Mouse (Mus musculus) cortical plate, adult 2 months (tissue): Measurements from ENCODE around the gene Sgcg. TPM values are rescaled to one million over a fixed set of nuclear protein-coding genes. Genes with fewer than 3 reads are reported as not detected.

ENCODE experiments used
- H3K27ac ChIP-seq: fragments of 200-500 bp; 2 replicates; pipeline ENCODE4 v1.5.1; 2012; ENCODE audit warnings: low read length, control low read depth, inconsistent platforms; ENCODE audit not compliant: insufficient read depth
- H3K4me1 ChIP-seq: fragments of 200-500 bp; 2 replicates; pipeline ENCODE4 v1.6.1; 2011; ENCODE audit warnings: low read length; ENCODE audit not compliant: control insufficient read depth, insufficient read depth
- H3K4me3 ChIP-seq: fragments of 200-500 bp; 2 replicates; pipeline ENCODE4 v1.5.1; 2011; ENCODE audit warnings: mild to moderate bottlenecking, low read length, control low read depth; ENCODE audit not compliant: insufficient read depth
- CTCF ChIP-seq: fragments of 200-500 bp; IDR thresholded peaks from 2 replicates; pipeline ENCODE4 v1.5.1; 2011; ENCODE audit warnings: mild to moderate bottlenecking, control low read depth, low read length; ENCODE audit not compliant: insufficient read depth; ENCODE audit errors: extremely low read depth
- POLR2A ChIP-seq: fragments of 200-500 bp; IDR thresholded peaks from 2 replicates; pipeline ENCODE4 v1.6.1; 2011; ENCODE audit warnings: mild to moderate bottlenecking, low read length, control low read depth; ENCODE audit not compliant: insufficient read depth; ENCODE audit errors: extremely low read depth
- polyA plus RNA-seq: library from polyadenylated mRNA; depleted of rRNA; stranded (reverse); fragments of >200 nt; gene quantifications from 2 replicates; pipeline ENCODE4 v1.2.3, GENCODE M21; 2012; rRNA removed

The Sgcg gene
- polyA plus RNA-seq, 1 experiment: 0.04 TPM

GRCm38 (mm10) chr14:61210111-61210510, 48.2 kb downstream of the Sgcg start:
- H3K27ac ChIP-seq: no peak overlapping the region
- no peak for TF ChIP-seq CTCF
- no peak for TF ChIP-seq POLR2A
- H3K4me3 ChIP-seq: no peak overlapping the region
- H3K4me1 ChIP-seq: no peaks in the 10 kb centered on the region

- H3K4me1 ChIP-seq: peaks cover 1% of the 10 kb centered on the region; the same call in 1 of the 2 replicates
- H3K4me3 ChIP-seq: no peak overlapping the region
- TF ChIP-seq CTCF (no peak), POLR2A (no peak)
- H3K27ac ChIP-seq: no peak overlapping the region
These were observed 63.9 kb downstream of the Sgcg start for GRCm38 (mm10) chr14:61194416-61194815.

- Histone ChIP-seq H3K4me3 (no peak overlapping the region), H3K27ac (no peak overlapping the region), H3K4me1 (peaks cover 1% of the 10 kb centered on the region; the same call in 1 of the 2 replicates)
- TF ChIP-seq CTCF (no peak), POLR2A (no peak)
These were observed 66.0 kb downstream of the Sgcg start for GRCm38 (mm10) chr14:61192326-61192725.

- no peak overlapping the region for H3K27ac ChIP-seq
- no peak overlapping the region for H3K4me3 ChIP-seq
- H3K4me1 ChIP-seq: peaks cover 1% of the 10 kb centered on the region; the same call in 1 of the 2 replicates
- no peak for TF ChIP-seq POLR2A
- TF ChIP-seq CTCF: no peak
These were observed 66.4 kb downstream of the Sgcg start for GRCm38 (mm10) chr14:61191904-61192303.

- Histone ChIP-seq H3K27ac (peak overlapping the region; percentile 39; the same call in 1 of the 2 replicates), H3K4me3 (peak overlapping the region; percentile 68), H3K4me1 (peaks cover 12% of the 10 kb centered on the region)
- no peak for TF ChIP-seq POLR2A
- TF ChIP-seq CTCF: no peak
These were observed 85.1 kb downstream of the Sgcg start for GRCm38 (mm10) chr14:61173229-61173628.

GRCm38 (mm10) chr14:61172548-61173158, 85.6 kb downstream of the Sgcg start:
- peak overlapping the region; percentile 39; the same call in 1 of the 2 replicates for H3K27ac ChIP-seq
- peak overlapping the region; percentile 68 for H3K4me3 ChIP-seq
- TF ChIP-seq CTCF: no peak
- TF ChIP-seq POLR2A: peak; percentile 85; the same call in 1 of the 2 replicates
- H3K4me1 ChIP-seq: peaks cover 12% of the 10 kb centered on the region

DNA sequence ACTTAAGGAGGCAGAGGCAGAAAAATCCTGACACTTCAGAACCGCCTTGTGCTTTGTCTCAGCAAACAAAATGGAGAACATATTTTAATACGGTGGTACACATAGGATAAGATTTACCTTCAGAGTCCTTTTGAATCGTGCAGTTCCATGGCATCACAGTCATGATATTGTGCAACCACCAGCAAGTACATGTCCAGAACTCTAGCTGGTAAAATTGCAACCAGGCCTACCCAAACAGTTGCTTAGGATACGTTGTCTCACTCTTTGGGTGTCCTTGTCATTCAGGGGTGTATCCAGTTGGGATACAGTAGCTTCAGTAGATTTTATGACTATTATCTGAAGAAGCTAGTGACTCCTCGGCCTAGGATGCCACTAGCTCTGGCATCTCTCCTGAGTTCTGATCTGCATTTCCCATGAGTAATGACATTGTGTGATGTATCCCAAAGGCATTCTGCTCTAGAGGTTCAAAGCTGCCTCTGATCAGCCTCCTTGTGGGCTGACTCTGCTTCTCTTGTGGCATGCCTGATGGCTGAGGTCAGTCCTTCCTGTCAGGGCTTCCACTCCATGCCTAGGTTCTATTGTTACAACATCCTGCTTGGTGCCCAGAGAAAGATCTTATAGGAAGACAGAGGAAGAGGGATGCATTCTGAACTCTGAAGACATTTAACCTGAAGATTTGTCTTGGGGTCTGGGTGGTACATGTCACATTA, 86.9 kb downstream of the Sgcg start:
- H3K4me3 ChIP-seq: no peak overlapping the region

More for the DNA sequence above, 86.9 kb downstream of the Sgcg start:
- TF ChIP-seq POLR2A (no peak), CTCF (no peak)
- H3K27ac ChIP-seq: no peak overlapping the region
- peaks cover 12% of the 10 kb centered on the region for H3K4me1 ChIP-seq

Other genes with a start within 250 kb of the Sgcg start
- 56.8 and 59.1 TPM in 2 replicates for gene Tnfrsf19, start 212.0 kb downstream of the Sgcg start, polyA plus RNA-seq
- 15.3 and 15.5 TPM in 2 replicates for gene Sacs, start 120.0 kb downstream of the Sgcg start, polyA plus RNA-seq
- 1.1 and 1.5 TPM in 2 replicates for gene Arl11, start 51.3 kb upstream of the Sgcg start, polyA plus RNA-seq
- gene Ebpl, start 101.9 kb upstream of the Sgcg start, polyA plus RNA-seq: 3.9 and 4.0 TPM in 2 replicates
- 46.4 and 47.6 TPM in 2 replicates for gene Kpna3, start 181.4 kb upstream of the Sgcg start, polyA plus RNA-seq